Mouse (Mus musculus) kidney, embryonic 16.5 days (tissue): ENCODE measurements at regions not wholly inside any gene's neighbourhood (a gene's known extent, or its start where the extent isn't known, plus 50 kb on each side); places are given as distances from the start of the nearest gene placed in this dataset.
A peak's percentile ranks its signal among the peaks of the same experiment; 100 is the strongest.

ENCODE experiments used
- ATAC-seq: fragments of 200-750 bp; cut with Nextera tagmentation; 2 replicates; pipeline ENCODE4 v1.8.0; 2017; ENCODE audit warnings: moderate TSS enrichment; ENCODE audit not compliant: low FRiP score, low TSS enrichment
- H3K27ac ChIP-seq: fragments of 300-500 bp; sonication (generic); 2 replicates; pipeline ENCODE4 v1.5.1; 2014; ENCODE audit warnings: low read length
- H3K27me3 ChIP-seq: fragments of 300-500 bp; sonication (generic); 2 replicates; pipeline ENCODE4 v1.6.1; 2014; ENCODE audit warnings: low read length, control low read depth, mixed read lengths; ENCODE audit not compliant: insufficient read depth
- H3K36me3 ChIP-seq: fragments of 300-500 bp; sonication (generic); 2 replicates; pipeline ENCODE4 v1.6.1; 2014; ENCODE audit warnings: low read length, control low read depth, mixed read lengths; ENCODE audit not compliant: insufficient read depth
- H3K4me1 ChIP-seq: fragments of 300-500 bp; sonication (generic); 2 replicates; pipeline ENCODE4 v1.6.1; 2014; ENCODE audit warnings: low read length, control low read depth, mixed read lengths; ENCODE audit not compliant: insufficient read depth
- H3K4me2 ChIP-seq: fragments of 300-500 bp; sonication (generic); replicated peaks from 2 replicates; pipeline ENCODE4 v1.6.1; 2014; ENCODE audit warnings: low read depth, low read length
- H3K4me3 ChIP-seq: fragments of 300-500 bp; sonication (generic); 2 replicates; pipeline ENCODE4 v1.5.1; 2014; ENCODE audit warnings: mild to moderate bottlenecking, low read length
- H3K9ac ChIP-seq: fragments of 300-500 bp; sonication (generic); replicated peaks from 2 replicates; pipeline ENCODE4 v1.6.1; 2014; ENCODE audit warnings: low read length
- H3K9me3 ChIP-seq: fragments of 300-500 bp; sonication (generic); 2 replicates; pipeline ENCODE4 v1.6.1; 2016; ENCODE audit warnings: low read length, control low read depth
- WGBS: fragments of 180-500 bp; shearing (Covaris S2); extraction: QIAGEN DNeasy Blood & Tissue Kit; methylation state at CpG from one replicate; pipeline ENCODE4 v1.1.7; 2014; 5-methylcytosine and 5-hydroxymethylcytosine counted together

- Histone ChIP-seq H3K4me1 (peaks cover 65% of the 10 kb centered on the region), H3K4me3 (no peak overlapping the region), H3K27ac (peak overlapping the region; percentile 83), H3K9me3 (no peaks in the 10 kb centered on the region), H3K4me2 (0 out of 2 replicates have a peak overlapping the region, but pooled peaks have one; percentile 2), H3K27me3 (no peaks in the 10 kb centered on the region; the same call in 1 of the 2 replicates), H3K36me3 (no peaks in the 10 kb centered on the region), H3K9ac (no peak overlapping the region)
- peak; percentile 41 for ATAC-seq
- 55% methylated on average over 7 of the region's 7 CpGs for WGBS
Observed at GRCm38 (mm10) chr11:112987782-112988181, 205.8 kb downstream of the Sox9 start.

DNA sequence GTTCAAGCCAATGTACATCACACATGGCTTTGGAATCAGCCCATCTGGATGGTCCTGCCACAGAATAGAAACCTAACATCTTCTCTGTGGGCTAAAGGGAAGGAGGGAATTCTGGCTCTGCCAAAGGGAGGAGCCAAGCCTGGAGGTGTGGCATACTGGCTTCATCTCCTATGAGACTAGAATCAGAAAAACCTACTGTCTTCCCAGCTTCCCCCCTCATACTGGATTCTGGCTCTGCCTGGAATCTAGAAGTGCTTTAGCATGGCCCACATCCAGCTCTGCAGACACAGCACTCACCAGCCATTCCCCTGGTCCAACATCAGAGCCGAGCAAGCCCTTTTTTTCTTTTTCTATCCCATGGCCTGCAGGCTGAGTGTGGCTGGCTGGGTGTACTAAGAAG is 206.9 kb downstream of the Sox9 start:
- H3K4me1 ChIP-seq, result peaks cover 61% of the 10 kb centered on the region
- WGBS, result 65% methylated on average over 1 of the region's 1 CpGs
- peak overlapping the region; percentile 9; the same call in 1 of the 2 replicates for H3K27ac ChIP-seq

GRCm38 (mm10) chr11:112989981-112990512 is 208.0 kb downstream of the Sox9 start:
- H3K4me3 ChIP-seq, result no peak overlapping the region
- peak; percentile 27; the same call in 1 of the 2 replicates for ATAC-seq
- 22% methylated on average over 13 of the region's 13 CpGs for WGBS
- H3K27ac ChIP-seq, result 0 out of 2 replicates have a peak overlapping the region, but pooled peaks have one; percentile 25
- H3K27me3 ChIP-seq, result no peaks in the 10 kb centered on the region
- H3K9me3 ChIP-seq, result no peaks in the 10 kb centered on the region
- H3K36me3 ChIP-seq, result no peaks in the 10 kb centered on the region
- no peak overlapping the region for H3K9ac ChIP-seq
- H3K4me2 ChIP-seq, result no peak overlapping the region
- peaks cover 61% of the 10 kb centered on the region for H3K4me1 ChIP-seq

More for the DNA sequence above, 206.9 kb downstream of the Sox9 start:
- no peak for ATAC-seq
- Histone ChIP-seq H3K9me3 (no peaks in the 10 kb centered on the region), H3K9ac (no peak overlapping the region), H3K27me3 (no peaks in the 10 kb centered on the region; the same call in 1 of the 2 replicates), H3K4me2 (no peak overlapping the region), H3K4me3 (no peak overlapping the region), H3K36me3 (no peaks in the 10 kb centered on the region)

DNA sequence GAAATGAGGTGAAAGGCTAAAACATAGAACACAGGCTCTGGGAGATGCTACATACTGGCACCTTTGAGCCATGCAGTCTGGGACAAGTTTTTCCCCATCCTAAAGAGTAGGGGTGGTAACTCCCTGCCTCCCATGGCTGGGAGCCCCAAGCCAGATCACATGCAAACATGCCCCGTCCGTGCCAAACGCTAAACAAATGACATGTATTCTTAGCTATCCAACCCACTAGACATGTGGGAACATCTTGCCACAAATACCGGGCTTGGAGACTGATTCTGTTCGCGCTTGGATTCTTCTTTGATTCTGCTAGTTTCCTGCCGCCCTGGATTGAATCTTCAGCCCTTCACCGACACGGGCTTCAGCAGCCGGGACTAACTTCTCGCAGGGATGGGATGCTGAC is 208.7 kb downstream of the Sox9 start:
- Histone ChIP-seq H3K9ac (no peak overlapping the region), H3K9me3 (no peaks in the 10 kb centered on the region), H3K36me3 (no peaks in the 10 kb centered on the region), H3K27ac (0 out of 2 replicates have a peak overlapping the region, but pooled peaks have one; percentile 26), H3K4me3 (no peak overlapping the region), H3K4me2 (no peak overlapping the region), H3K4me1 (peaks cover 61% of the 10 kb centered on the region), H3K27me3 (no peaks in the 10 kb centered on the region)
- WGBS, result 75% methylated on average over 11 of the region's 11 CpGs
- ATAC-seq, result no peak

- peak overlapping the region; percentile 53 for H3K9ac ChIP-seq
- 18% methylated on average over 13 of the region's 13 CpGs for WGBS
- ATAC-seq, result no peak
- peaks cover 60% of the 10 kb centered on the region for H3K4me1 ChIP-seq
- peak overlapping the region; percentile 26; the same call in 1 of the 2 replicates for H3K4me2 ChIP-seq
- peak overlapping the region; percentile 49; the same call in 1 of the 2 replicates for H3K27ac ChIP-seq
- no peaks in the 10 kb centered on the region for H3K27me3 ChIP-seq
- H3K36me3 ChIP-seq, result no peaks in the 10 kb centered on the region
- no peak overlapping the region for H3K4me3 ChIP-seq
- H3K9me3 ChIP-seq, result no peaks in the 10 kb centered on the region
Observed at GRCm38 (mm10) chr11:112991862-112992261, 209.8 kb downstream of the Sox9 start.

DNA sequence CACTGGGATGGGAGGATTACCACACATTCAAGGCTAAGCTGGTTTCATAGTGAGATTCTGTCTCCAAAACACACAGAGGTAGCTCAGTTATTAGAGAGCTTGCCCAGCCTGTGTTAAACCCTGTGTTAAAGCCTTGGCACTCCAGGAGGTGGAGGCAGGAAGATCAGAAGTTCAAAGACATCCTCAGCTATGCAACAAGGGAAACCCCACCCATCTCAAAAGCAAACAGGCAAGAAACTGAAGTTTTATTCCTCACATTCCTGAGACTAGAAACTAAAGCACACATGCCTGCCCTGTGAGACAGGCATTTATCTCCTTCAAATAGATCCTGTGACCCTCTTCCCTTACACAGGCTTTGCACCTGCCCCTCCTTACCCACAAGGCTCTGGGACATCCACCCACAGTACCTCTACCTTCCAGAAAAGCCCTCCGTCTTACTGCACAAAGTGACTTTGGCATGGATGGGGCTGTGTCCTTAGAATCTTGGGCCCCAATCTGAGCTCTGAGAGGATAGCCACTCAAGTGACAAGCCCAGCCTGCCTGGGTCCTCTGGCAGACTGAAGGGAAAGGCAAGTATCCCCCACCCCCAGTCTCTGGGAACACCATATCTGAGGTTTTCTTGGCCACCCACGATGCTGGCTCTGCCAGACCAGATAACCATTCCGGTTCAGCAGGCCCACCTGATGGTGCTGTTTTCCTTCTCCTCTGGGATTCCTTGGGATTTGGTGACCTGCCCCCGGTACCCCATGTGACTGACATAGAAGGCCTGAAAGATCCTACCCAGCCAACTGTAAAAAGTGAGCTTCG is 217.0 kb downstream of the Sox9 start:
- H3K9ac ChIP-seq, result 0 out of 2 replicates have a peak overlapping the region, but pooled peaks have one; percentile 13
- no peak overlapping the region for H3K27ac ChIP-seq
- 0 out of 2 replicates have a peak, but pooled peaks have one; percentile 19 for ATAC-seq

GRCm38 (mm10) chr11:113001071-113001470 is 219.0 kb downstream of the Sox9 start:
- Histone ChIP-seq H3K36me3 (no peaks in the 10 kb centered on the region), H3K4me2 (no peak overlapping the region), H3K27me3 (no peaks in the 10 kb centered on the region), H3K4me1 (peaks cover 6% of the 10 kb centered on the region), H3K27ac (no peak overlapping the region), H3K9ac (no peak overlapping the region), H3K9me3 (no peaks in the 10 kb centered on the region), H3K4me3 (no peak overlapping the region)
- no peak for ATAC-seq
- 77% methylated on average over 6 of the region's 6 CpGs for WGBS

More for the DNA sequence above, 217.0 kb downstream of the Sox9 start:
- Histone ChIP-seq H3K4me2 (no peak overlapping the region), H3K27me3 (no peaks in the 10 kb centered on the region), H3K9me3 (no peaks in the 10 kb centered on the region), H3K4me1 (peaks cover 6% of the 10 kb centered on the region), H3K36me3 (no peaks in the 10 kb centered on the region), H3K4me3 (no peak overlapping the region)
- WGBS, result 46% methylated on average over 5 of the region's 5 CpGs

- Histone ChIP-seq H3K4me1 (no peaks in the 10 kb centered on the region; the same call in 1 of the 2 replicates), H3K36me3 (no peaks in the 10 kb centered on the region), H3K4me2 (no peak overlapping the region), H3K9ac (no peak overlapping the region), H3K9me3 (no peaks in the 10 kb centered on the region), H3K27me3 (no peaks in the 10 kb centered on the region), H3K4me3 (no peak overlapping the region), H3K27ac (no peak overlapping the region)
- no peak for ATAC-seq
- 75% methylated on average over 9 of the region's 9 CpGs for WGBS
Observed at GRCm38 (mm10) chr11:113005895-113006294, 223.9 kb downstream of the Sox9 start.

DNA sequence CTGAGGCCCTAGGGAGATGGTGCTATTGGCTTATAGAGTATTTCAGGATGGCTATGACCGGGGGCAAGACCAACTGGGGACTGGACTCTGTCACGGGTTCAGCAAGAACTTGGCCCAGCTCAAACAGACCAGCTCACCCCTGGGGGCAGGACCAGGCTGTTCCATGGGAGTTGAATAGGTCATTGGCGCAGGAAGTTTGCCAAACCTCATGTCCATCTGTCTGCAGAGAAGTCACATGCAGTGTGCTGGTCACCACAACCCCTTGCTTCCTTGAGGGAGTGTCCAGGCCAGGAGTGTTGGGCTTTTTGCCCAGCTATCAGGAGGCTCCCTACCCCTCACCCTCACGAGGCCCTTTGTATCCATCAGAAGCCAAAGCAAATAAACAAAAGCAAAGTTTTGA is 226.5 kb downstream of the Sox9 start:
- H3K9me3 ChIP-seq, result no peaks in the 10 kb centered on the region
- H3K27ac ChIP-seq, result no peak overlapping the region
- H3K4me1 ChIP-seq, result no peaks in the 10 kb centered on the region; the same call in 1 of the 2 replicates
- no peak for ATAC-seq
- H3K4me2 ChIP-seq, result no peak overlapping the region
- no peak overlapping the region for H3K9ac ChIP-seq
- H3K36me3 ChIP-seq, result no peaks in the 10 kb centered on the region
- no peaks in the 10 kb centered on the region for H3K27me3 ChIP-seq
- WGBS, result 69% methylated on average over 4 of the region's 4 CpGs
- no peak overlapping the region for H3K4me3 ChIP-seq

DNA sequence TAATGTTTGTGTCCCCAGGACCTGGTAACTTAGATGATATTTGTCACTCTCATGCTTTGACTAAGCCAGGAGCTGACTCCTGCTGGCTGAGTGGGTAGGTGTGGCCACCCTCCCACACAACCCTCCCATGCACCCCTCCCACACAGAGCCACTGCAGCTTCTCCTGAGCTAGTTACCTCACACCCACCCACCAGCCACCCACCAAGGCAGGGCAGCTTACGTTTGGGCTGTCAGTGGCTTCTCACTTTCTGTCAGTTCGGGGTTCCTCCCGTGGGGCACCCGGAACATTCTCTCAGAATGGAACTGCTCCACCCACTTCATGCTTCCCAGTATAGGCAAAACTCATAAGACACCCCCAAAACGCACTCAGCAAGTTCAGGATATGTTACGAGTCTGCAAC is 227.4 kb downstream of the Sox9 start:
- no peak overlapping the region for H3K4me2 ChIP-seq
- 83% methylated on average over 6 of the region's 6 CpGs for WGBS
- H3K9ac ChIP-seq, result no peak overlapping the region
- H3K4me1 ChIP-seq, result no peaks in the 10 kb centered on the region; the same call in 1 of the 2 replicates
- ATAC-seq, result no peak
- no peak overlapping the region for H3K4me3 ChIP-seq
- H3K36me3 ChIP-seq, result no peaks in the 10 kb centered on the region
- no peak overlapping the region for H3K27ac ChIP-seq
- H3K27me3 ChIP-seq, result no peaks in the 10 kb centered on the region
- H3K9me3 ChIP-seq, result no peaks in the 10 kb centered on the region
